Mouse (Mus musculus) neutrophil, adult 59 days (primary cell): ENCODE results near the gene Paqr8. TPM values are rescaled to one million over a fixed set of nuclear protein-coding genes. Genes with fewer than 3 reads are reported as not detected.

Experiments used
- total RNA-seq, 2 experiments: library from RNA; stranded (reverse); gene quantifications; 1 replicate in 1 of 2; 2 replicates in 1 of 2; pipeline ENCODE4 v1.2.4; 2023

Gene Paqr8
- total RNA-seq, result 1 to 10 TPM in 1 of 2 experiments, under 1 TPM in 1; 0.36 to 1.3 TPM

DNA sequence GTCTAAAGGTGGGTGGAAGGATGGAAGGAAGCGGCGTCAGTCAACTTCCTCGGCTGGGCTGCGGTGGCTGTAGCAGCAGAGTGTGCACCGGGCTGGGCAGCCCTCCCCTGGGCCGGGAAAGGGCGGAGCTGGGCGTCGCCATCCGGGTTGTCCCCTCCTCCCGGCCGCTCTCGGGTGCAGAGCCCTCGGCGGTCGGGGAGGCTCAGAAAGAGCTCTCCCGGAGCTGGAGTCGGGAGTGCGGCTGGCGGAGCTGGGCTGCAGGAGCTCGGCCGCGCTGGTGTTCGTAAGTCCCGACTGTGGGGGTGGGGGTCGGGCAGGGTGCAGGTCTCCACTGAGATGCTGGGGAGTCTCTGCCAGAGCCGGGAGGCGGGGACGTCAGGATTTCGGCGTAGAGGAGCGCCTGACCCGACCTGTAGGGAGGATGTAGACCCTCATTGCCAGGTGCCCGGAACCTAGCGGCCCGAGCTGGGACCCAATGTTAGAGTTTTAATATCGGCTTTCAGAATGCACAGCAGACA is at the start of gene Paqr8:
Paqr8 (plus strand) TSS at position 203 of the 518 bp plus-strand sequence.

DNA sequence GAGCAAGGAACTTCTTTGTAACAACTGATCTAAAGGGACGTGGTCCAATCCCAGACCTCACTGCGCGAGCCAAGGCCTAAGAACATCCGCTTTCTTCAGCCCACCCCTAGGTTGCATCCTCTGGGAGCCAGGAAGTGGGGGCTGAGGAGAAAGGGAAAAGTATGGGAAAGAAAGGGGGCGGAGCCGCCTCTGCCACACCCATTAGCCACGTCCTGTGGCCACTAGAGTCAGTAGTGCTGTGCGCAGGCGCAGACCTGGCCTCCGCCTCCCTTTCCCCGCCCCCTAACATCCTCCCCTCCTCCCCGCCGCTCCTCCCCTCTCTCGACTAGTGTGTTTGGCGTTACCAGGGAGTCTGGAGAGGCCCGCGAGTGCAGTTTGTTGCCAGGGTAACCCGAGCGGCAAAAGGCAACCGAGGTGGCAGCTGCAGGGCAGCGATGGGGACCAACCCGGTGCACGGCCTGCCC is 60.9 kb downstream of the Paqr8 start, which contains the start of gene Efhc1:
Efhc1 (plus strand) TSS at position 327 of the 464 bp plus-strand sequence.

Other genes with a start within 250 kb of the Paqr8 start
- gene Il17a, start 159.7 kb upstream of the Paqr8 start, total RNA-seq, result not detected
- under 1 TPM; 0.31 to 0.71 TPM for gene Il17f, start 100.0 kb upstream of the Paqr8 start, total RNA-seq
- gene Mcm3, start 70.3 kb upstream of the Paqr8 start, total RNA-seq, result 100 to 1,000 TPM in 1 of 2 experiments, 10 to 100 TPM in 1; 95.2 to 102 TPM
- gene Efhc1, start 61.0 kb downstream of the Paqr8 start, total RNA-seq, result under 1 TPM; 0.22 to 0.40 TPM
- 10 to 100 TPM; 16.9 to 19.9 TPM for gene Tram2, start 188.6 kb downstream of the Paqr8 start, total RNA-seq